ENCODE assay signal across 34 mouse cellular contexts in the genomic region with DNA sequence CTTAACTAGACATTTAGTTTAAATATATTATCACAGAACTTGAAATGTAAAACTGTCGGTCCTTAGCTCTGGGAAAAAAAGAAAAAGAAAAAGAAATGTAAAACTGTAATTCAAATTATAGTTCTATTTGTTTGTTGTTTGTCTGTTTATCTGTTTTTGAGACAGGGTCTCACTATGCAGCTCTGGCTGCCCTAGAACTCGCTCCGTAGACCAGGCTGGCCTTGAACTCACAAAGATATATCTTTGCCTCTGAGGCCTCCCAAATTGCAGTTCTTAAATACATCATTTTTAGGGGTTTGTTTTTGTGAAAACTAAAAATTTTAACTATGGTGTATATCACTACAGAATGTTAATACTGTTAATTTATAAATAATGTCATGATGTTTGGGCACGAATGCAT. TPM values are rescaled to one million over a fixed set of nuclear protein-coding genes. Genes with fewer than 3 reads are reported as not detected.
"Had no signal": no experiment of that assay in that cellular context is flagged by ENCODE, and none has a peak within 500 bp of the region (broad histone marks: within the 10 kb centered on the region; RNA-seq: fewer than 3 reads in every experiment).

No protein-coding gene starts in this region.

- ATAC-seq: hindbrain, embryonic 16.5 days; hindbrain, postnatal 0 days; inflammation-experienced regulatory T-cells, adult 6 months; intestine, embryonic 15.5 days; intestine, embryonic 16.5 days; intestine, postnatal 0 days had no signal

- H3K4me2 ChIP-seq: hindbrain, embryonic 12.5 days; hindbrain, embryonic 13.5 days; hindbrain, embryonic 14.5 days; hindbrain, embryonic 15.5 days; intestine, embryonic 15.5 days; kidney, embryonic 15.5 days had no signal

- H3K9me3 ChIP-seq: heart, embryonic 10.5 days; heart, embryonic 13.5 days; heart, embryonic 15.5 days; hindbrain, embryonic 10.5 days; hindbrain, embryonic 12.5 days; hindbrain, embryonic 13.5 days; hindbrain, embryonic 15.5 days; intestine, embryonic 15.5 days; kidney, embryonic 15.5 days had no signal

- H3K9ac ChIP-seq: heart, embryonic 13.5 days; heart, embryonic 15.5 days; hindbrain, embryonic 12.5 days; hindbrain, embryonic 13.5 days; hindbrain, embryonic 14.5 days; hindbrain, embryonic 15.5 days; intestine, embryonic 15.5 days; kidney, embryonic 15.5 days had no signal

- DNase-seq: heart, postnatal 14 days; heart, postnatal 36 days; heart, postnatal 4 days; kidney, adult 11 months; kidney, adult 18-20 months; kidney, adult 2 months; kidney, adult 8-10 months; kidney, adult 9 months; kidney, postnatal 10 days; kidney, postnatal 14 days; kidney, postnatal 25 days; kidney, postnatal 36 days; kidney, postnatal 4 days; layer of hippocampus, adult 9-11 months; layer of hippocampus, postnatal 36 days had no signal

- H3K27ac ChIP-seq: hindbrain, embryonic 10.5 days; hindbrain, embryonic 12.5 days; hindbrain, embryonic 13.5 days; hindbrain, embryonic 14.5 days; hindbrain, embryonic 15.5 days; hindbrain, postnatal 0 days; intestine, embryonic 15.5 days; kidney, embryonic 15.5 days; kidney, postnatal 0 days; left cerebral cortex, adult 2 months had no signal

- H3K4me1 ChIP-seq: heart, embryonic 15.5 days; hindbrain, embryonic 12.5 days; hindbrain, embryonic 13.5 days; hindbrain, embryonic 15.5 days; intestine, embryonic 15.5 days; kidney, embryonic 15.5 days had no signal

- H3K27me3 ChIP-seq: heart, embryonic 13.5 days; heart, embryonic 15.5 days; hindbrain, embryonic 12.5 days; hindbrain, embryonic 13.5 days; hindbrain, embryonic 15.5 days; intestine, embryonic 15.5 days; kidney, embryonic 15.5 days had no signal

- H3K4me3 ChIP-seq: heart, embryonic 10.5 days; heart, embryonic 15.5 days; hindbrain, embryonic 10.5 days; hindbrain, embryonic 12.5 days; hindbrain, embryonic 13.5 days; hindbrain, embryonic 15.5 days; intestine, embryonic 15.5 days; kidney, embryonic 15.5 days; layer of hippocampus, adult 2 months; left cerebral cortex, adult 2 months had no signal

- H3K36me3 ChIP-seq: heart, embryonic 15.5 days; intestine, embryonic 15.5 days had no signal

RNA-seq across cellular contexts. Expression of a gene that starts 2.3 kb away (rescaled TPM):
- total RNA-seq: hematopoietic stem cell, adult 5-6 weeks; hindbrain, postnatal 0 days had no signal
- polyA plus RNA-seq: inflammation-experienced regulatory T-cells, adult 6 months had no signal
